Mouse (Mus musculus): ENCODE results near the gene Marc2. TPM values are rescaled to one million over a fixed set of nuclear protein-coding genes. Genes with fewer than 3 reads are reported as not detected.

Gene Marc2
- 117 and 137 TPM in 2 replicates for polyA plus RNA-seq (2015; fragmentation: Nextera tagmentation; extraction: Ambion mirVana)

DNA sequence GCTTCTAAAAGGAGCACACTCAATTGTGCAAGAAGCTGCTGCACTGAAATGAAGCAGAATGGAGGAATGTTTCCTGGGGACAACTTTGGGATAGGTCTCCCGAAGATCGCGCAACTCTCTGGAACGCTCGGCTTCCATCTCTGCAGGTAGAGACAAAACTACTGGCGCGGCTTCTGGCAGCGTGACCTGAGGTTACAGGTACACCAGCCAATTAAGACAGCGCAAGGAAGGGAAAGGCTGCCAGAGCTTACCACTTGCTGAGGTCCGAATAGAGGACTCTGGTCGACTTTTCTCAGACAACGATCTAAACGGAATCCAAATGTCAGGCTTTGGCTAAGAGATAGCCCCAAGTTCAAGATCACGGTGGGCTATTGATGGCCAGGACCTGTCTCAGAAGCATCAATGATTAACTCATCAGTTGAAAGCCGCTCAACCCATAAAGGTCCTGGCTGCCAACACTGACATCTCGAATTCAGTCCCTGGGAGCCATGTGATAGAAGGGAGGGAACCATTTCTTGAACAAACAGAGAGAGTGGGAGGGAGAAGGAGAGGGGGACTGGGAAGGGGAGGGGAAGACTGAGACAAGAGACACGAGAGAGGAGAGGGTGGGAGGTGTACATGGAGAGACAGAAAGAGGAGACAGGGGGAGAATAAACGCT, at the start of gene Marc2:
Gene Marc2, minus strand, starts transcription at position 360 of the 659 bp plus-strand sequence.
- Histone ChIP-seq H3K4me1 (ENCODE audit: control insufficient read depth, insufficient read depth, low read length) (peaks cover 24% of the 10 kb centered on the region), H3K27me3 (ENCODE audit: control insufficient read depth, insufficient read depth, low read length) (no peaks in the 10 kb centered on the region), H3K4me2 (ENCODE audit: low read depth, low read length) (peak within 1 kb of the TSS; percentile 97), H3K9me3 (replicated peaks; ENCODE audit: control insufficient read depth, low read length) (no peaks in the 10 kb centered on the region), H3K9ac (ENCODE audit: low read length) (peak within 1 kb of the TSS; percentile 95), H3K27ac (ENCODE audit: low read length) (peak within 1 kb of the TSS; percentile 90), H3K36me3 (ENCODE audit: control insufficient read depth, insufficient read depth) (no peaks in the 10 kb centered on the region), H3K4me3 (ENCODE audit: low read length) (peak within 1 kb of the TSS; percentile 84)
- ATAC-seq (replicated peaks; ENCODE audit: extremely low read depth, insufficient read depth, low FRiP score): 0 out of 2 replicates have a peak, but pooled peaks have one; percentile 1
- 4% methylated on average over 18 of the region's 18 CpGs for WGBS

DNA sequence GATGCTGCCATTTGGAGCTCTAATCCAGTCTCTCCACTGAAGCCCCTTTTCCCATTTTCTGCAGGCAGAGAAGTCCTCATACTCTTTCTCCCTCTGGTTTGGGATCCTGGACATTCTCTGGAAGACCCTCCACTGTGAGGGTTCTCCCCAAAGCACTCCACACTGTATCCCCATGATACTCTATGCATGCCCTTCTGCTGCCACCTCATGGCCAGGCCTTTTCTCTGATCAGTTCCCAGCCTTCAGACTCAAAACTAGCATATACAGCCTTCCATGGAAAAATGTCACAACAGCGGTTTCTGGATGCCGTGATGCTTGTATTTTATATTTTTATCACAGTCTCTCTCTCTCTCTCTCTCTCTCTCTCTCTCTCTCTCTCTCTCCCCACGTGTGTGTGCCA, 45.7 kb upstream of the Marc2 start:
- Histone ChIP-seq H3K27ac (ENCODE audit: low read length) (no peak overlapping the region), H3K4me2 (ENCODE audit: low read depth, low read length) (no peak overlapping the region), H3K4me1 (ENCODE audit: control insufficient read depth, insufficient read depth, low read length) (no peaks in the 10 kb centered on the region), H3K9ac (ENCODE audit: low read length) (no peak overlapping the region), H3K36me3 (ENCODE audit: control insufficient read depth, insufficient read depth) (no peaks in the 10 kb centered on the region), H3K27me3 (ENCODE audit: control insufficient read depth, insufficient read depth, low read length) (no peaks in the 10 kb centered on the region), H3K9me3 (replicated peaks; ENCODE audit: control insufficient read depth, low read length) (no peaks in the 10 kb centered on the region), H3K4me3 (ENCODE audit: low read length) (no peak overlapping the region)
- 74% methylated on average over 3 of the region's 3 CpGs for WGBS
- no peak for ATAC-seq (replicated peaks; ENCODE audit: extremely low read depth, insufficient read depth, low FRiP score)

DNA sequence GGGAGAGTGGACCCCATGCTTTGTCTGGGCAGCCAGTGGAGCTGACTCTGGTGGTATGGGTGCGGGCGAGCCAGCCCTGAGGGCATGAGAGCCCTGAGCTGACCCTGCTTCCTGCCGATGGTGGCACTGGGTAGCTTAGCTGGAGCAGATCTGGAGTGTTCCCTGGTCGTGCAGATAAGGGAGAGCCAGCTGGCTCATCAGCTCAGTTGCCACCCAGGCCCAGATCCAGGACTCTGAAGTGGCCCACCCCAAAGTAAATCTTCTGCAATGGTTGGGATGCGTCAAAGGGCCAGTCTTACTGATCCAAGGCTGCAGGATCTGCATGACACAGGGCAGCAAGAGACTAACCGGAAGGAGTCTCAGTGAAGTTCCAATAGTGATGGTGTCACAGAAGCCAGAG, 43.2 kb upstream of the Marc2 start:
- peaks cover 2% of the 10 kb centered on the region; the same call in 1 of the 2 replicates for H3K27me3 ChIP-seq (ENCODE audit: control insufficient read depth, insufficient read depth, low read length)
- no peak overlapping the region for H3K4me3 ChIP-seq (ENCODE audit: low read length)
- no peak for ATAC-seq (replicated peaks; ENCODE audit: extremely low read depth, insufficient read depth, low FRiP score)
- no peaks in the 10 kb centered on the region for H3K36me3 ChIP-seq (ENCODE audit: control insufficient read depth, insufficient read depth)
- no peak overlapping the region for H3K4me2 ChIP-seq (ENCODE audit: low read depth, low read length)
- no peak overlapping the region for H3K9ac ChIP-seq (ENCODE audit: low read length)
- no peak overlapping the region for H3K27ac ChIP-seq (ENCODE audit: low read length)
- no peaks in the 10 kb centered on the region for H3K9me3 ChIP-seq (replicated peaks; ENCODE audit: control insufficient read depth, low read length)
- H3K4me1 ChIP-seq (ENCODE audit: control insufficient read depth, insufficient read depth, low read length): no peaks in the 10 kb centered on the region
- 77% methylated on average over 6 of the region's 6 CpGs for WGBS

DNA sequence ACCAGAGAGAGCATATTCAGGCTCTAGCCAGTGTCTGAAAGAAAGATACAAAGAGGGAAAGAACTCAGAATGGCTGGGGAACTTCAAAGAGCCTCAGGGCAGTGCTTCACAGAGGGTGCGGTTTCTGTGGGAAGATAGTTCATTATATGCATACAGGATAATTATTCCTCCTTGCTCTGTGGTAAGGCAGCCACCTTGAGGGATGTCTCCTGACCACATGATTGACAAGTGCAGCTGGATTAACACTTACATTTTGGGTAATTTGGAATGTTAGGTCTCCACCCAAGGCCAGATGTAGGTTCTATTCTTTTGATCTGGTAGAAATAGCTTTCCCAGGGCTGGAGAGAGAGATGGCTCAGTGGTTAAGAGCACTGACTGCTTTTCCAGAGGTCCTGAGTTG, 39.9 kb upstream of the Marc2 start:
- ATAC-seq (replicated peaks; ENCODE audit: extremely low read depth, insufficient read depth, low FRiP score): no peak
- WGBS: 71% methylated on average over 1 of the region's 1 CpGs
- Histone ChIP-seq H3K4me3 (ENCODE audit: low read length) (no peak overlapping the region), H3K36me3 (ENCODE audit: control insufficient read depth, insufficient read depth) (no peaks in the 10 kb centered on the region), H3K27me3 (ENCODE audit: control insufficient read depth, insufficient read depth, low read length) (peaks cover 20% of the 10 kb centered on the region), H3K9me3 (replicated peaks; ENCODE audit: control insufficient read depth, low read length) (no peaks in the 10 kb centered on the region), H3K4me1 (ENCODE audit: control insufficient read depth, insufficient read depth, low read length) (peaks cover 4% of the 10 kb centered on the region; the same call in 1 of the 2 replicates), H3K27ac (ENCODE audit: low read length) (no peak overlapping the region), H3K4me2 (ENCODE audit: low read depth, low read length) (no peak overlapping the region), H3K9ac (ENCODE audit: low read length) (no peak overlapping the region)

DNA sequence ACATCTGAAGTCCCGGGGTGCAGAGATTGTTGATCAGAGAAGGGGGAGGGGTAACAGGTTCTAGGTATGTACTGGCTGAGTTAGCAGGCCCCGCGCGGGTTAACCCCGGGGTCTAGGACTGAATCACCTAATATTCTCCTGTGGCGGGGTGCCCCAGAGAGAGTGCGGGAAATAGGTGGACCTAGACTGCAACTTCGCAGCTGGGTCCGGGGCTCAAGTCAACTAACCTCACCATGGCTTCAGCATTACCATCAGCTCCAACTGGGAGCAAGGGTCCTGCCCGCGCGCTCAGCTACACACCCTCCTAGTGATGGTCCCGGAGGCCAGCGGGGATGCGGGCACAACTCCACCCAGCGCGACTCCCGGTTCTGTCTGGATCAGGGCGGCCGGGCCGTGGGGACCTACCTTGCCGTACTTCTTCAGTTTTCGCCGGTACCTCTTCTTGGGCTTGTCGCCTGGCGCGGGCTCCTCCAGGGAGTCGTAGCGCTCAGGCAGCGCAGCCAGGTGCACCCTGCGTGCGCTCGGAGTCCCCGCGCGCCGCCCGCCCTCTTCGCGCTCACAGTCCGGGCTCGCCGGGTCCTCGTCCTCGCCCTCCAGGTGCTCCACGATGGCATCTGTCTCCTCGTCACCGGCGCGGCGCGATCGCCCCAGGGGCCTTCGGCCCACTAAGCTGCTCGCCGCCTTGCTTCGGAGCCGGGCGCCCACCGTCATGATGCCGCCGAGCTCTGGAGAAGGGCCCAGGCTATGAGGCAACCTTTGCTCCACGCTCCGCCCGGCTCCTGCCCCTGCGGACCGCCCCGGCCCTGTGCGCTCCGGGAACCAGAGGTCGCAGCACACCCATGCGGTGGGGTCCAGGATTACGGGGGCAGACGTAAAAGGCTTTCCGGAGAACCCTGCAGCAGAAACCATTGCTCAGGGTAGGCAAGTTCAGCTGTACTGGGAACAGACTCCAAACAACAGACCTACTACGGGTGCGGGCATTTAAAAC, 36.3 kb upstream of the Marc2 start, which contains the start of gene C130074G19Rik:
Gene C130074G19Rik, minus strand, starts transcription at position 938 of the 988 bp plus-strand sequence.
- no peaks in the 10 kb centered on the region for H3K36me3 ChIP-seq (ENCODE audit: control insufficient read depth, insufficient read depth)
- H3K27me3 ChIP-seq (ENCODE audit: control insufficient read depth, insufficient read depth, low read length): peaks cover 25% of the 10 kb centered on the region
- H3K9ac ChIP-seq (ENCODE audit: low read length): peak within 1 kb of the TSS; percentile 62
- no peaks in the 10 kb centered on the region for H3K9me3 ChIP-seq (replicated peaks; ENCODE audit: control insufficient read depth, low read length)
- no peak within 1 kb of the TSS for H3K27ac ChIP-seq (ENCODE audit: low read length)
- peak within 1 kb of the TSS; percentile 88 for H3K4me2 ChIP-seq (ENCODE audit: low read depth, low read length)
- ATAC-seq (replicated peaks; ENCODE audit: extremely low read depth, insufficient read depth, low FRiP score): peak; percentile 88
- peak within 1 kb of the TSS; percentile 66 for H3K4me3 ChIP-seq (ENCODE audit: low read length)
- H3K4me1 ChIP-seq (ENCODE audit: control insufficient read depth, insufficient read depth, low read length): peaks cover 4% of the 10 kb centered on the region; the same call in 1 of the 2 replicates
- 3% methylated on average over 77 of the region's 77 CpGs for WGBS

DNA sequence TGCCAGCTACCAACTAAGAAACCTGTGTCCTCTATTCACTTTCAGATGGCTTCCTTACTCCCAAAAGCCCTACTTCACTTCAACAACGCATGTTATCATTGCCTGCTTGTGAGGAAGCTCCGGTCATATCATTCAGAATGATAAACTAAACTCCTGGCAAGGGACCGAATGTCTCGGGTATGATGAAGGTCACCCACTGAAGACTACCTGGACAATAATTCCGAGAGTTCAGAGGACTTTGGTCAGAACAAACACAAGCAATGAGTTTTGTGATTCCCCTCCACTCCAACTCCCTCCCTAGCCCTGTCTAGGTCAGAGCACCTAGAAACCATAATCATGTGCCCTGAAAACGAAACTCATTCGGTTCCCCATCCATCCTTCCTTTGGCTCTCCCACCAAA, 35.6 kb upstream of the Marc2 start:
- Histone ChIP-seq H3K27ac (ENCODE audit: low read length) (no peak overlapping the region), H3K9me3 (replicated peaks; ENCODE audit: control insufficient read depth, low read length) (no peaks in the 10 kb centered on the region), H3K9ac (ENCODE audit: low read length) (peak overlapping the region; percentile 62; the same call in 1 of the 2 replicates), H3K36me3 (ENCODE audit: control insufficient read depth, insufficient read depth) (no peaks in the 10 kb centered on the region), H3K4me3 (ENCODE audit: low read length) (peak overlapping the region; percentile 66), H3K27me3 (ENCODE audit: control insufficient read depth, insufficient read depth, low read length) (peaks cover 25% of the 10 kb centered on the region), H3K4me1 (ENCODE audit: control insufficient read depth, insufficient read depth, low read length) (peaks cover 4% of the 10 kb centered on the region; the same call in 1 of the 2 replicates), H3K4me2 (ENCODE audit: low read depth, low read length) (peak overlapping the region; percentile 88)
- no peak for ATAC-seq (replicated peaks; ENCODE audit: extremely low read depth, insufficient read depth, low FRiP score)
- 54% methylated on average over 7 of the region's 7 CpGs for WGBS

DNA sequence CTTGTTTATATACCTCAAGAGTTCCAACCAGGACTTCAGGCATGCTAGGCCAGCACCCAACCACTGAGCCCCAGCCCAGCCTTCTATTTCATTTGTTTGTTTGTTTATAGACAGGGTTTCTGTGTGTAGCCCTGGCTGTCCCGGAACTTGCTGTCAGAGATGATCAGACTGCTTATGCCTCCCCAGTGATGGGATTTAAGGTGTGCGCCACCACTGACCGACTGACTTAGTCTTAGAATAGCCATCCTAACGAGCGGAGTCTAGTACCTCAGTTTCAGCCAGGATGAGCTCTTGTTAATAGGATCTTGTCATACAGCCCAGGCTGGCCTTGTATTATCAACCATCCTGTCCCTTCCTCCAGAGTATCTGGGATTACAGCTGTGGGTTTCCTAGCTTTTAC, 35.0 kb upstream of the Marc2 start:
- no peaks in the 10 kb centered on the region for H3K36me3 ChIP-seq (ENCODE audit: control insufficient read depth, insufficient read depth)
- H3K9ac ChIP-seq (ENCODE audit: low read length): no peak overlapping the region
- 88% methylated on average over 5 of the region's 5 CpGs for WGBS
- ATAC-seq (replicated peaks; ENCODE audit: extremely low read depth, insufficient read depth, low FRiP score): no peak
- H3K4me3 ChIP-seq (ENCODE audit: low read length): peak overlapping the region; percentile 66
- H3K4me1 ChIP-seq (ENCODE audit: control insufficient read depth, insufficient read depth, low read length): peaks cover 4% of the 10 kb centered on the region; the same call in 1 of the 2 replicates
- peaks cover 25% of the 10 kb centered on the region for H3K27me3 ChIP-seq (ENCODE audit: control insufficient read depth, insufficient read depth, low read length)
- H3K9me3 ChIP-seq (replicated peaks; ENCODE audit: control insufficient read depth, low read length): no peaks in the 10 kb centered on the region
- H3K27ac ChIP-seq (ENCODE audit: low read length): no peak overlapping the region
- peak overlapping the region; percentile 88 for H3K4me2 ChIP-seq (ENCODE audit: low read depth, low read length)

DNA sequence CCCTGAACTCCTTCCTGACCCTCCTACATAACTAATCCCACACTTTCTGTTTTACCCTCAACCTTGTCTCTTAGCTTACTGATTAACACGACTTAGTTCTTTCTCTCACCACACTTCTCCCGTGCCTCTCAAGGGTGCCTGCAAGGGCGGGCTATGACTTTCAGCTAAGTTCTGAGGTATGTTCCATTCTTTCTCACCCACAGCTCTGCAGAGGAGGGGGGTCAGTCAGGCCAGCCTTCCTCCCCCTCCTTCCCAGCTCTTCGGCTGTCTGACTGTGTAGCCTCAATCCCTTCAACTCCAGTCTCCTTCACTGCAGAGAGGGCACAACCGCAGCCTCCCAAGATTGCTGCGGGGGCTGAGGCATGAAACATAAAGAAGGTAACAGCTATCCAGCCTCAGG, 32.6 kb upstream of the Marc2 start:
- Histone ChIP-seq H3K27ac (ENCODE audit: low read length) (no peak overlapping the region), H3K9me3 (replicated peaks; ENCODE audit: control insufficient read depth, low read length) (no peaks in the 10 kb centered on the region), H3K4me2 (ENCODE audit: low read depth, low read length) (no peak overlapping the region), H3K4me3 (ENCODE audit: low read length) (no peak overlapping the region), H3K4me1 (ENCODE audit: control insufficient read depth, insufficient read depth, low read length) (peaks cover 4% of the 10 kb centered on the region; the same call in 1 of the 2 replicates), H3K27me3 (ENCODE audit: control insufficient read depth, insufficient read depth, low read length) (peaks cover 22% of the 10 kb centered on the region), H3K9ac (ENCODE audit: low read length) (no peak overlapping the region), H3K36me3 (ENCODE audit: control insufficient read depth, insufficient read depth) (no peaks in the 10 kb centered on the region)
- WGBS: 75% methylated on average over 6 of the region's 6 CpGs
- no peak for ATAC-seq (replicated peaks; ENCODE audit: extremely low read depth, insufficient read depth, low FRiP score)

Measured in heart, embryonic 16.5 days (tissue).